Mouse (Mus musculus): ENCODE measurements around the gene Rab37. TPM values are rescaled to one million over a fixed set of nuclear protein-coding genes. Genes with fewer than 3 reads are reported as not detected.

Gene Rab37
- polyA plus RNA-seq, 1 experiment = 0.99 TPM

DNA sequence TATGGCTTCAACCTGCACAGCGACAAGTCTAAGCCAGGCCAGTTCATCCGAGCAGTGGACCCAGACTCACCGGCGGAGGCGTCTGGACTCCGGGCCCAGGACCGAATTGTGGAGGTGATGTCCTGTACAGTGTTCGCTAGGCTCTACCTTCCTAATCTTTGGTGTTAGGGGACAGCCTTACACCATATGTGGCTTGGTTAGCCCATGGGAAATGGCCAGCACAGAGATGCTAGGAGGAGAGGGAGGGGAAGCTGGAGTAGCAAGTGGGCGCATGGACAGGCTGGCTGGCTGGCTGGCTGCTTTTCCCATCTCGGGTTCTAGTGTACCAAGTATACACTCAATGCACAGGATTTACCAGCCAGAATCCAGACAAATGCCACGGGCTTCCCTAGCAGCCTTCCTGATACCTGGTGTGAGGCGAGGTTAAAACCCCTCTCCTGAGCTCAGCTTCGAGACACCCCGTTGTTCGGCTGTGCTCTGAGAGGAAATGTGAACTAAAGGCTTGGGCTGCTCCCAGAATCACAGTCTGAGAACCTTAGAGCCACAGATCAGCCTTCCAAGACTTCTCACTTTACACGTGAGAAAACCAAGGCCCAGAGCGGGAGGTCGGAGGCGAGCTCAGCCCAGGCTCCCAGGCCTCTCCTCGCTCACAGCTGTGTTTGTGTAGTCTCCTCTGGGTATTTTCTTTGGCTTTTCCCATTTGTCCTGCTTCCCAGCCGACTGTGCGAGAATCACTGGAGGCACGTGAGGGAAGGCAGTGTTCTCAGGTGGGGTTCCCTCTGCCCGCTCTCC is 85.4 kb downstream of the Rab37 start:
- Histone ChIP-seq H3K36me3 (ENCODE audit: control insufficient read depth, insufficient read depth, low read length, poor library complexity, severe bottlenecking) (0 out of 2 replicates have a peak, but pooled peaks cover 7% of the 10 kb centered on the region), H3K4me1 (ENCODE audit: control insufficient read depth, insufficient read depth, low read length) (peaks cover 28% of the 10 kb centered on the region), H3K27me3 (ENCODE audit: control insufficient read depth, insufficient read depth, low read length, poor library complexity, severe bottlenecking) (no peaks in the 10 kb centered on the region), H3K27ac (ENCODE audit: insufficient read depth, low read length) (no peak overlapping the region), H3K4me3 (ENCODE audit: low read depth, low read length) (no peak overlapping the region), H3K9ac (ENCODE audit: low read depth, poor library complexity, severe bottlenecking) (no peak overlapping the region), H3K9me3 (replicated peaks; ENCODE audit: control insufficient read depth, insufficient read depth, low read length, poor library complexity, severe bottlenecking) (no peaks in the 10 kb centered on the region)
- TF ChIP-seq CTCF (IDR thresholded peaks at IDR 0.05; ENCODE audit: low read depth, low read length) (no peak), POLR2A (IDR thresholded peaks at IDR 0.05; ENCODE audit: insufficient read depth, low read length) (no peak), EP300 (IDR thresholded peaks at IDR 0.05; ENCODE audit: insufficient read depth, low read depth, low read length) (no peak)

DNA sequence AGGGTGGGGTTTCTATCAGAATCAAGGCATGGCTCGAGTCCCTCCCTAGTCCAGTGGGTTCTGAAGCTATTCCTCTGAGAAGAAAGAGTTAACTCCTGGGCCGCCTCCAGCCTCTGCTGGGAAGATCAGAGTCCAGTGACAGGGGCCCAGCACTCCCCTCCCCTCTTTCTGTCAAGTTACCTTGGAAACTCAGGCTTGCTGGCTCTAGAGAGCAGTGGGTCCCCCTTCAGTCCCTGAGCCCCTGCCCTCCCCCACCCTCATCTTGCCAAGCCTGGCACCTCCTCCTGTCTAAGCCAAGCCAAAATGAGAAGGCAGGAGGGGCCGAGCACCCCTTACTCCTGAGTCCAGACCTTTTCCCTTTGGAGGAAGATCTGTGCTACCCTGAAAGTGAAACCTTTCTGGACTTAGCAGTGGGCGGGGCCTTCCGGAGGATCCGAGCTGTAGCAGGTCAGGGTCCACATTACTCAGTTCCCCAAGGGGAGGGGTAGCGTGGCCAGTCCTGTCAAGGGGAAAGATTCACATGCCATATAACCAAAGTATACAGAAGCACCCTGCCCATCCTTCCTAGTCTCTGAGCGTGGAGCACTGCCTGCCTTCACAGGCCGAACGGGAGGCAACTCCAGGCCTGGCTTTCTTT is 86.4 kb downstream of the Rab37 start:
- no peak overlapping the region for H3K27ac ChIP-seq (ENCODE audit: insufficient read depth, low read length)
- peaks cover 21% of the 10 kb centered on the region for H3K4me1 ChIP-seq (ENCODE audit: control insufficient read depth, insufficient read depth, low read length)
- 0 out of 2 replicates have a peak, but pooled peaks cover 7% of the 10 kb centered on the region for H3K36me3 ChIP-seq (ENCODE audit: control insufficient read depth, insufficient read depth, low read length, poor library complexity, severe bottlenecking)
- no peak overlapping the region for H3K9ac ChIP-seq (ENCODE audit: low read depth, poor library complexity, severe bottlenecking)
- H3K27me3 ChIP-seq (ENCODE audit: control insufficient read depth, insufficient read depth, low read length, poor library complexity, severe bottlenecking) = no peaks in the 10 kb centered on the region
- H3K4me3 ChIP-seq (ENCODE audit: low read depth, low read length) = no peak overlapping the region
- TF ChIP-seq POLR2A (IDR thresholded peaks at IDR 0.05; ENCODE audit: insufficient read depth, low read length) = no peak
- no peak for TF ChIP-seq CTCF (IDR thresholded peaks at IDR 0.05; ENCODE audit: low read depth, low read length)
- no peak for TF ChIP-seq EP300 (IDR thresholded peaks at IDR 0.05; ENCODE audit: insufficient read depth, low read depth, low read length)
- no peaks in the 10 kb centered on the region for H3K9me3 ChIP-seq (replicated peaks; ENCODE audit: control insufficient read depth, insufficient read depth, low read length, poor library complexity, severe bottlenecking)

DNA sequence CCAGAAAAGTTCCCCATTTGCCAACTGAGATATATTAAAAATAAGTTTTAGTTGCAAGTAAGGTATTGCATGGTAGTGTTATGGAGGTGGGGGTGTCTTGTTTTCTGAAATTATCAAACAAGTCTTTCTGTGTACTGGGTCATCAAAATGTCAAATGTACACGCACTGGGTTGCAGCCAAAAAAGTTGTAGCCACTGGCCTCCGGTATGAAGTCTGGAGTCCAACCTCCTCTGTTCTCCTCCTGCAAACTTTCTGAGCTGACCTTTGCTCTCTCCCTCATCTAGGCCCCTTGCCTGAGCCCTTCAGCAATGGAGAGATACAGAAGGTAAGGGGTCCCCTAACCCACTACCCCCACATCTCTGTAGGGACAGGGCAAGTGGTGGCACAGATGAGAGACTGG is 87.5 kb downstream of the Rab37 start:
- Histone ChIP-seq H3K9ac (ENCODE audit: low read depth, poor library complexity, severe bottlenecking) (no peak overlapping the region), H3K36me3 (ENCODE audit: control insufficient read depth, insufficient read depth, low read length, poor library complexity, severe bottlenecking) (0 out of 2 replicates have a peak, but pooled peaks cover 7% of the 10 kb centered on the region), H3K9me3 (replicated peaks; ENCODE audit: control insufficient read depth, insufficient read depth, low read length, poor library complexity, severe bottlenecking) (no peaks in the 10 kb centered on the region), H3K27me3 (ENCODE audit: control insufficient read depth, insufficient read depth, low read length, poor library complexity, severe bottlenecking) (no peaks in the 10 kb centered on the region), H3K4me3 (ENCODE audit: low read depth, low read length) (no peak overlapping the region), H3K27ac (ENCODE audit: insufficient read depth, low read length) (no peak overlapping the region), H3K4me1 (ENCODE audit: control insufficient read depth, insufficient read depth, low read length) (peaks cover 21% of the 10 kb centered on the region)
- no peak for TF ChIP-seq POLR2A (IDR thresholded peaks at IDR 0.05; ENCODE audit: insufficient read depth, low read length)

DNA sequence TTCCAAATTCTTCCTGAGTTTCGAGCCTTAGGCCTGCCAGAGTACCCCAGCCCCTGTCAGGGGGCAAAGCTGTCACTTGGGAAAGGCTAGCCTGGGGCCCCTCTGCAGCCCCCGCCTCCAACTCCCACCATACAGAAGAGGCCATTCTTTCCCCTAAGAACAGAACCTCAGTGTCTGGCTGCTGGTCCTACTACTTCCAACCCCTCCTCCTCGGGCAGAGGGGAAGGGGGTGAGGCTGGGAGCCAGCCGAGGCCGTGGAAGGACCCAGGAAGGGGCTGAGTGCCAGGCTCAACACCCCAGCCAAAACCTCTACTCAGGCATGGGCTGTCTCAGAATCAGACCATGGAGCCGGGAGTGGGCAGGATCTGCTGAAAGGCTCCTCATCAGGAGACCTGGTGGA is 88.0 kb downstream of the Rab37 start:
- Histone ChIP-seq H3K27me3 (ENCODE audit: control insufficient read depth, insufficient read depth, low read length, poor library complexity, severe bottlenecking) (no peaks in the 10 kb centered on the region), H3K4me3 (ENCODE audit: low read depth, low read length) (no peak overlapping the region), H3K4me1 (ENCODE audit: control insufficient read depth, insufficient read depth, low read length) (peaks cover 21% of the 10 kb centered on the region), H3K9ac (ENCODE audit: low read depth, poor library complexity, severe bottlenecking) (no peak overlapping the region), H3K27ac (ENCODE audit: insufficient read depth, low read length) (no peak overlapping the region), H3K36me3 (ENCODE audit: control insufficient read depth, insufficient read depth, low read length, poor library complexity, severe bottlenecking) (0 out of 2 replicates have a peak, but pooled peaks cover 7% of the 10 kb centered on the region), H3K9me3 (replicated peaks; ENCODE audit: control insufficient read depth, insufficient read depth, low read length, poor library complexity, severe bottlenecking) (no peaks in the 10 kb centered on the region)
- TF ChIP-seq EP300 (IDR thresholded peaks at IDR 0.05; ENCODE audit: insufficient read depth, low read depth, low read length) = no peak
- TF ChIP-seq POLR2A (IDR thresholded peaks at IDR 0.05; ENCODE audit: insufficient read depth, low read length) = no peak
- no peak for TF ChIP-seq CTCF (IDR thresholded peaks at IDR 0.05; ENCODE audit: low read depth, low read length)

DNA sequence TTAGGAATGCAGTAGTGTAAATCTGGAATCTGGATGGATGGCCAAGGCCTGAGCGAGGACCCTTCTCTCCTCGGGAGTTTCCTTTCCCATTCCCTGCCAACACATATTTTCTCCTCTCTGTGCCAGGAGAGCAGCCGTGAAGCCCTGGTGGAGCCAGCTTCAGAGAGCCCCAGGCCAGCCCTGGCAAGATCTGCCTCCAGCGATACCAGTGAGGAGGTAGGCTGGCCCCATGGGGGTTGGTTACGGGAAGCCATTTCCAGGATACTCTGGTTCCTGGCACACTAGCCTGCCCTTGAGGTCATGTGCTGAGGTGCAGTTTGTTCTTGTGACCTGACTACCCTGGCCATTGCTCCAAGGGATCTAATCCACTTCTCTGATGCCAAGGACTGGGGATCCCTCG is 88.7 kb downstream of the Rab37 start:
- no peaks in the 10 kb centered on the region for H3K9me3 ChIP-seq (replicated peaks; ENCODE audit: control insufficient read depth, insufficient read depth, low read length, poor library complexity, severe bottlenecking)
- peaks cover 17% of the 10 kb centered on the region for H3K4me1 ChIP-seq (ENCODE audit: control insufficient read depth, insufficient read depth, low read length)
- no peak overlapping the region for H3K27ac ChIP-seq (ENCODE audit: insufficient read depth, low read length)
- H3K27me3 ChIP-seq (ENCODE audit: control insufficient read depth, insufficient read depth, low read length, poor library complexity, severe bottlenecking) = no peaks in the 10 kb centered on the region
- TF ChIP-seq EP300 (IDR thresholded peaks at IDR 0.05; ENCODE audit: insufficient read depth, low read depth, low read length) (no peak), CTCF (IDR thresholded peaks at IDR 0.05; ENCODE audit: low read depth, low read length) (no peak), POLR2A (IDR thresholded peaks at IDR 0.05; ENCODE audit: insufficient read depth, low read length) (no peak)
- H3K4me3 ChIP-seq (ENCODE audit: low read depth, low read length) = no peak overlapping the region
- H3K9ac ChIP-seq (ENCODE audit: low read depth, poor library complexity, severe bottlenecking) = no peak overlapping the region
- H3K36me3 ChIP-seq (ENCODE audit: control insufficient read depth, insufficient read depth, low read length, poor library complexity, severe bottlenecking) = 0 out of 2 replicates have a peak, but pooled peaks cover 7% of the 10 kb centered on the region
